Mouse (Mus musculus) hindbrain, embryonic 14.5 days (tissue): ENCODE data around the gene Slc4a1. TPM values are rescaled to one million over a fixed set of nuclear protein-coding genes. Genes with fewer than 3 reads are reported as not detected.
"Not testable (repeated sequence)": the region's sequence is repeated elsewhere in the genome, so short reads cannot be mapped to it uniquely, and the experiment has no call there.

Experiments
- ATAC-seq: fragments of 200-750 bp; cut with Nextera tagmentation; 2 replicates; pipeline ENCODE4 v1.8.0; 2017; ENCODE audit warnings: moderate number of reproducible peaks, mild to moderate bottlenecking, moderate TSS enrichment, moderate library complexity; ENCODE audit not compliant: low FRiP score
- DNase-seq: peaks from one replicate; pipeline ENCODE4 v3.0.0-alpha.2; 2015; ENCODE audit warnings: low spot score
- H3K27ac ChIP-seq: fragments of 300-500 bp; sonication (generic); 2 replicates; pipeline ENCODE4 v1.5.1; 2014; ENCODE audit warnings: mild to moderate bottlenecking, moderate library complexity
- H3K27me3 ChIP-seq: fragments of 300-500 bp; sonication (generic); 2 replicates; pipeline ENCODE4 v1.6.1; 2014; ENCODE audit warnings: mild to moderate bottlenecking, low read length, mixed read lengths; ENCODE audit not compliant: control insufficient read depth, insufficient read depth
- H3K36me3 ChIP-seq: fragments of 300-500 bp; sonication (generic); replicated peaks from 2 replicates; pipeline ENCODE4 v1.6.1; 2014; ENCODE audit not compliant: control insufficient read depth, insufficient read depth
- H3K4me1 ChIP-seq: fragments of 300-500 bp; sonication (generic); replicated peaks from 2 replicates; pipeline ENCODE4 v1.6.1; 2014; ENCODE audit warnings: antibody characterized with exemption, low read length, mixed read lengths; ENCODE audit not compliant: control insufficient read depth, insufficient read depth
- H3K4me2 ChIP-seq: fragments of 300-500 bp; sonication (generic); replicated peaks from 2 replicates; pipeline ENCODE4 v1.6.1; 2014; ENCODE audit warnings: mild to moderate bottlenecking, moderate library complexity
- H3K4me3 ChIP-seq: fragments of 300-500 bp; sonication (generic); replicated peaks from 2 replicates; pipeline ENCODE4 v1.5.1; 2014; ENCODE audit warnings: mild to moderate bottlenecking, low read length
- H3K9ac ChIP-seq: fragments of 300-500 bp; sonication (generic); 2 replicates; pipeline ENCODE4 v1.6.1; 2014
- H3K9me3 ChIP-seq: fragments of 300-500 bp; sonication (generic); 2 replicates; pipeline ENCODE4 v1.6.1; 2016; ENCODE audit warnings: low read length; ENCODE audit not compliant: control insufficient read depth
- WGBS: fragments of 180-500 bp; shearing (Covaris S2); extraction: QIAGEN DNeasy Blood & Tissue Kit; methylation state at CpG from one replicate; pipeline ENCODE4 v1.1.7; 2014; 5-methylcytosine and 5-hydroxymethylcytosine counted together
- polyA plus RNA-seq: library from polyadenylated mRNA; unstranded; fragments of >200 nt; fragmentation: Nextera tagmentation; extraction: Ambion mirVana; gene quantifications from 2 replicates; pipeline ENCODE4 v1.2.1, GENCODE M21; 2014

Slc4a1 gene
- polyA plus RNA-seq, result 1.6 and 3.3 TPM in 2 replicates

DNA sequence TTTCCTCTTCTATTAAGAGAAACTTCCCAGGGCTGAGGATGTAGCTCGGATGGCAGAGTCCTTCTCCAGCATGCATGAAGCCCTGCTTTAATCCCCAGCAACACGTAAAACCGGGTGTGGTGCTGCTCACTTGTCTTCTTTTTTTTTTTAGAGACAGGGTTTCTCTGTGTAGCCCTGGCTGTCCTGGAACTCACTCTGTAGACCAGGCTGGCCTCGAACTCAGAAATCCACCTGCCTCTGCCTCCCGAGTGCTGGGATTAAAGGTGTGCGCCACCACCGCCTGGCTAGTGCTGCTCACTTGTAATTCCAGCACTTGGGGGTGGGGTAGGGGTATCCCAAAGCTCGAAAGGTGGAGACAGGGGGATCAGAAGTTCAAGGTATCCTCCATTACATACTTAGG is at the start of gene Slc4a1:
Gene Slc4a1 (minus strand): TSS at position 101 of the 400 bp plus-strand sequence.
- H3K4me1 ChIP-seq, H3K4me3 ChIP-seq, H3K4me2 ChIP-seq, H3K9me3 ChIP-seq, ATAC-seq, H3K9ac ChIP-seq, H3K36me3 ChIP-seq, H3K27me3 ChIP-seq, H3K27ac ChIP-seq, DNase-seq: not testable (repeated sequence)
- WGBS, result 80% methylated on average over 8 of the region's 8 CpGs

GRCm38 (mm10) chr11:102415034-102415802 is 49.2 kb upstream of the Slc4a1 start:
- no peak overlapping the region for H3K4me3 ChIP-seq
- no peak for ATAC-seq
- no peaks in the 10 kb centered on the region for H3K4me1 ChIP-seq
- no peak overlapping the region for H3K9ac ChIP-seq
- no peak overlapping the region for H3K4me2 ChIP-seq
- DNase-seq, result no peak
- no peaks in the 10 kb centered on the region for H3K9me3 ChIP-seq
- H3K27me3 ChIP-seq, result no peaks in the 10 kb centered on the region
- 73% methylated on average over 10 of the region's 10 CpGs for WGBS
- H3K27ac ChIP-seq, result no peak overlapping the region
- H3K36me3 ChIP-seq, result no peaks in the 10 kb centered on the region

DNA sequence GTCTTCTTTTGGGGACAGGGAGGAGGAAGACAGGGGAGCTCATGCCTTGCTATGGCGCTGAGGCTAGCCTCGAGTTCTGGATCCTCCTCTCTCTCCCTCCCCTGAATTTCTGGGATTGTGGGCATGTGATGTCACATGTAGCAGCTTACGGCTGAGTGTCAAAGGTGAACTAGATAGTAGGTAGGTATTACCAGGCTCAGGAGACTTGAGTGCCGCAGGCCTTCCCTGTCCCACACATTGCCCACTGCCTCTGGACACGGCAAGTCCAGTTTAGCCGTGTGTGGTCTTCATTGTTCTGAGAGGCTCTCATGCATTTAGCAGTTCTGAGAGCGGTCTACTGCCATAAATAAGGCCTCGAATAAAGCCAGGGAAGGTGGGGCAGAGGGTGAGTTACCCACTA is 47.1 kb upstream of the Slc4a1 start:
- Histone ChIP-seq H3K4me1 (0 out of 2 replicates have a peak, but pooled peaks cover under 1% of the 10 kb centered on the region), H3K9me3 (no peaks in the 10 kb centered on the region), H3K9ac (no peak overlapping the region), H3K4me2 (no peak overlapping the region), H3K27me3 (no peaks in the 10 kb centered on the region), H3K4me3 (no peak overlapping the region), H3K36me3 (no peaks in the 10 kb centered on the region), H3K27ac (no peak overlapping the region)
- WGBS, result 75% methylated on average over 8 of the region's 8 CpGs
- ATAC-seq (no peak), DNase-seq (no peak)

DNA sequence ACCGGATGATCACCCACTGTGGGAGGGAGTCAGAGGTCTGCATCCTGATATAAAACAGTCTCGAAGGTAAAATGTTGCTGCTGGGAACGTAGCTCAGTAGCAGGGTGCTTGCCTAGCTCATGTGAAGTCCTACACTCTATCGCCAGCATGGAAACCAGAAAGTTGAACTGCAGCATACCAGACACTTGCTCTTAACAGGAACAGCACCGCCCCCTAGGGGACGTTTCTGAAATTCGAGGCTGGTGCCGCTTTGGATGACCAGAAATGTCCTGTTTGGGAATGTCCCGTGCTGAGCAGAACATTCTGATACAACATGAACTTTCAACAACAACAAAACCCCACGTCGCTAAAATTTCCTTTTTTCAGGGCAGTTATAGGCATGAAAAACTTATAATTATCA is 45.7 kb upstream of the Slc4a1 start:
- Histone ChIP-seq H3K4me2 (no peak overlapping the region), H3K9ac (no peak overlapping the region), H3K27ac (no peak overlapping the region), H3K27me3 (no peaks in the 10 kb centered on the region), H3K4me3 (no peak overlapping the region), H3K9me3 (no peaks in the 10 kb centered on the region), H3K4me1 (peaks cover 7% of the 10 kb centered on the region), H3K36me3 (no peaks in the 10 kb centered on the region)
- 10% methylated on average over 11 of the region's 11 CpGs for WGBS
- DNase-seq (peak; percentile 97), ATAC-seq (no peak)

DNA sequence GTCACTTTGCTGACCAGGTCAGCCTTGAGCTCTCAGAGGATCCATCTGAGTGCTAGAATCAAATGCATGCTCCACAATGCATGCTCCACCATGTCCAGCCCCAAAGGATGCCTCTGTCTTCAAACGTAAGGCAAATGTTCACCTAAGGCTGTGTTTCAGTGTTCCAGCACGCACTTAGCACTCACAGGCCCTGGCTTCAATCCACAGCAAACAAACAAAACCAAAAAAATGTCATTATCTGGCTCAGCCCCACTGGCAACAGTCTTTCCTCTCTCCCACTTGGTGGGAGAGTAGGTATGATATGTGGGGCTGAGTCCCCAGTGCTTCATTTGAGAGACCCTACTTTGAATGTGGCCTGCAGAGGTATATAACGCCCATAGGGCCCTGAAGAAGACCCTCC is 45.1 kb upstream of the Slc4a1 start:
- Histone ChIP-seq H3K27me3 (no peaks in the 10 kb centered on the region), H3K9me3 (no peaks in the 10 kb centered on the region), H3K27ac (no peak overlapping the region), H3K4me3 (no peak overlapping the region), H3K4me2 (no peak overlapping the region), H3K9ac (no peak overlapping the region), H3K4me1 (peaks cover 13% of the 10 kb centered on the region), H3K36me3 (no peaks in the 10 kb centered on the region)
- WGBS, result 75% methylated on average over 3 of the region's 3 CpGs
- DNase-seq (no peak), ATAC-seq (no peak)

DNA sequence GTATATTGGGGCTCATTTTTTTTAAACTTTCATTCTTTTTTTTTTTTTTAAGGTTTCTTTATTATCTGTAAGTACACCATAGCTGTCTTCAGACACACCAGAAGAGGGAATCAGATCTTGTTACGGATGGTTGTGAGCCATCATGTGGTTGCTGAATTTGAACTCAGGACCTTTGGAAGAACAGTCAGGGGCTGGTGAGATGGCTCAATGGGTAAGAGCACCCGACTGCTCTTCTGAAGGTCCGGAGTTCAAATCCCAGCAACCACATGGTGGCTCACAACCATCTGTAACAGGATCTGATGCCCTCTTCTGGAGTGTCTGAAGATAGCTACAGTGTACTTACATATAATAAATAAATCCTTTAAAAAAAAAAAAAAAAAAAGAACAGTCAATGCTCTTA is 44.3 kb upstream of the Slc4a1 start:
- DNase-seq, H3K9me3 ChIP-seq, H3K27ac ChIP-seq, H3K4me3 ChIP-seq, ATAC-seq, H3K27me3 ChIP-seq, H3K36me3 ChIP-seq, H3K4me2 ChIP-seq, H3K9ac ChIP-seq: not testable (repeated sequence)
- H3K4me1 ChIP-seq, result peaks cover 20% of the 10 kb centered on the region
- WGBS, result 97% methylated on average over 2 of the region's 3 CpGs

DNA sequence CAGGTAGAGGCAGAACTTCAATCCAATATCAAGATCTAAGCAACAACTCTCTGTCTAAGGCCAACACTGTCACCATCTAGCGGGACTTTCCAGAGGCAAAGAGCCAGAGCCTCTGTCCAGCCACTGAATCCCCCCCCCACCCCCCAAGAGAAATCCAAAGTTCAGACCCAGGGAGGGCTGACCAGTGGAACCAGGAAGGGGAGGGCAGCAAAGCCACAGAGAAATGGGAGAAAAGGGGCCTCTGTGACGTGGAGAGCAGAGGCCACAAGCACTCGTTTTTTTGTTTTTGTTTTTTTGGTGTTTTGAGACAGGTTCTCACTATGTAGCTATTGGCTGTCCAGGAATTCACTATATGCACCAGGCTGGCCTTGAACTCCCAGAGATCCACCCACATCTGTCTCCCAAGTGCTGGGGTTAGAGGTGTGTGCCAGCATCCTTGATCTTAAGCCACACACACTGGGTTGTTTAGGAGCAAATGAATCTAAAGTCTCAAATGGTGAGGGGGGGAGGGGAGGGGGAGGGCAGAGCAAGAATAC is 43.9 kb upstream of the Slc4a1 start:
- DNase-seq (no peak), ATAC-seq (no peak)
- Histone ChIP-seq H3K36me3 (0 out of 2 replicates have a peak, but pooled peaks cover 2% of the 10 kb centered on the region), H3K27ac (no peak overlapping the region), H3K27me3 (no peaks in the 10 kb centered on the region), H3K4me3 (no peak overlapping the region), H3K9ac (no peak overlapping the region), H3K4me1 (peaks cover 25% of the 10 kb centered on the region), H3K4me2 (no peak overlapping the region), H3K9me3 (no peaks in the 10 kb centered on the region)
- WGBS, result 71% methylated on average over 3 of the region's 3 CpGs

DNA sequence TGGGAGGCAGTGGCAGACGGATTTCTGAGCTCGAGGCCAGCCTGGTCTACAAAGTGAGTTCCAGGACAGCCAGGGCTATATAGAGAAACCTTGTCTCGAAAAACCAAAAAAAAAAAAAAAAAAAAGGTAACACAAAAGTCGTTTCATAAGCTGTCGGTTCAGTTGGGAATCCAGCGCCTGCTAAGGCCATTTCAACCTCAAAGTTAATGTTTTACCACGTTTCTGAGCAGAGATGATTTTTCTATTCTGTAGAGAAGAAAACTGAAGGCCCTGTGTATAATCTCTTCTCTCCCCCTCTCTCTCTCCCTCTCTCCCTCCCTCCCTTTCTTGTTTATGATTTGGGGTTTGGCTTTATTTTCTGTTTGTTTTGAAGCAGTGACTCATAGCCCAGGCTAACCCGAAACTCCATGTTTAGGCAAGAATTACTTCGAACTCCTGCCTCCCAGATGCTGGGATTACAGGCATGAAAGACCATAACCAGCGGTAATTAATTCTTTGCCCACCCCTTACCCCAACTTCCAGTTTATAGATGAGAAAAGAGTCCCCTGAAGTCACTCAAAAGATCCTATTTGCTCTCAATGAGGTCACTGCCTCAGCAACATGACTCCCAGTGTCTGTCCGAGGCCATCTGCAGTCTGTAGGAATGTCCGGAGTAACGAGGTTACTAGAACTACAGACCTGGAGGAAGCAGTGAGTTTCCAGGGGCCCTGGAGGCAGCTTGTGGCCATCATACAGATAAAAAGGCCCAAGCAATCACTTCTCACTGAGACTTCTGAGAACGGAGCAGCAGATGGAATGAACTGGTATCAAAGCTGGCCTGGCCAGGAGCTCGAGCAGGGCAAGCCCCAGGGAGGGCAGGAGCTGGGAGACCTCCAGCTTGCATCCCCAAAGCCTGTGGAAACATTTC is 43.1 kb upstream of the Slc4a1 start:
- DNase-seq, result no peak
- Histone ChIP-seq H3K4me2 (peak overlapping the region; percentile 69), H3K9ac (no peak overlapping the region), H3K4me1 (peaks cover 29% of the 10 kb centered on the region), H3K9me3 (no peaks in the 10 kb centered on the region), H3K36me3 (0 out of 2 replicates have a peak, but pooled peaks cover 7% of the 10 kb centered on the region), H3K27me3 (no peaks in the 10 kb centered on the region), H3K27ac (peak overlapping the region; percentile 28; the same call in 1 of the 2 replicates), H3K4me3 (peak overlapping the region; percentile 73)
- no peak for ATAC-seq
- WGBS, result 43% methylated on average over 15 of the region's 15 CpGs

GRCm38 (mm10) chr11:102408344-102408876 is 42.4 kb upstream of the Slc4a1 start:
- Histone ChIP-seq H3K4me3 (peak overlapping the region; percentile 73), H3K9me3 (no peaks in the 10 kb centered on the region), H3K9ac (no peak overlapping the region), H3K27me3 (no peaks in the 10 kb centered on the region), H3K4me2 (peak overlapping the region; percentile 69), H3K27ac (peak overlapping the region; percentile 82), H3K4me1 (peaks cover 29% of the 10 kb centered on the region), H3K36me3 (peaks cover 14% of the 10 kb centered on the region)
- DNase-seq, result peak; percentile 97
- WGBS, result under 1% methylated on average over 32 of the region's 32 CpGs
- peak; percentile 91 for ATAC-seq
